Mouse (Mus musculus) frontal cortex, postnatal 36 days (tissue): ENCODE results near the gene ccdc198.

Source experiments
- DNase-seq, 2 experiments: peaks; one replicate each; pipeline ENCODE4 v3.0.0; 2022; ENCODE audit warnings: low spot score in 2 of 2

Gene ccdc198

DNA sequence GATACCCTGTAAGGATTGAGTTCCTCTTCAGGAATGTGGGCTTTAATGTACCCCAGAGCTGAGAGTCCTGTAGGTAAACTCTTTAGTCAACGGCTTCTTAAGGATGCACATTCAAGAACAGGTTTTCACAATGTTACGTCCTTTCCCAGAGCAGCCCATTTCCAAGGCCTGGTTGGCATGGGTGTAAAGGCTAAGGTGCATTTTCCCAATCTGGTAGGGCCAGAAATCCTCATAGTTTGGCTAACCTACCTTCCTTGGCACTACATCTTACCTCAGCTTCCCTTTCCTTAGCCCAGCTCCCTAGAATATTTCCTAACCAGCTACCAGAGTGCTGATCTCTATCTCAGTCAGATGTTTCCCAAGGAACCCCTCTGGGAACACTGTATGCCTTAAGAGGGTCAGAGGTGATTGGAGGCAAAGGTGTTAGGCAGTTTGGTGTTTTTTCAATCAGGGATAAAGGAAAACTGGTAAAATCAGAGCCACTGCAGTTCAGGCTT is 48.2 kb downstream of the ccdc198 start:
- DNase-seq: no peak

DNA sequence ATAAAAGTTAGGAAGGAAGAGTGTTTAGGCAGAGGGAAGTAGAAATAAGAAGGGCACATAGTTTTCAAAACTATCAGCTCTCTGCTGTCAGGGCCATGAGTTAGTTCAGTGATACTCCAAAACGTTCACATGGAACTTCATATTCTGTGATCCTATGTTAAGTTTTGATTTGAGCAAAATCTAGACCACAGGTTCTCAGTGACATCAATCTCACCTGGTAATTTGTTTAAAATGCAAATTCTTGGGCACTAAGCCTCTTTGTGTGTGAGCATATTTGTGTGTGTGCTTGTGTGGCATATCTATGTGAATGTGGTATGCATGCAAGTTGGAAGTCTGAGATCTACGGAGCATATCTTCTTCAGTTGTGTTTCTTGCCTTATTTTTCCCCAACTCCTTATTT is 59.0 kb downstream of the ccdc198 start:
- DNase-seq: no peak

DNA sequence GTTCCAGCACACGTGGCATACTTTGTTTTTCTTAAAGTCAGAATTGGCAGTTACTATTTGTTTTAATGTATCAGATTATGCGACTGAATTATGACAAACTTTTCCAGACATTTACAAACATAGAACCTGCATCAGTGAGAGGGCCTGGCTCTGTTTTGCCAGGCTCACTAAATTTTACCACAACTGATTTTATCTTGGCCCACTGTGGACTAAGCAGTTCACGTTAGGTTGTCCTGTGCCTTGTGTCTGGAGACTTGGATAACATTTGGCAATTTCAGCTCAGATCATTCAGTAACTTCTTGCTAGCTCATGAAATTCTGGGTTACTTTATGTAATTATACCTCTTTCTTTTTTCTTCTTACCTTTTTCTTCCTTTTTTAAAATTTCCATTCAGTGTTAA is 65.5 kb downstream of the ccdc198 start:
- no peak for DNase-seq

DNA sequence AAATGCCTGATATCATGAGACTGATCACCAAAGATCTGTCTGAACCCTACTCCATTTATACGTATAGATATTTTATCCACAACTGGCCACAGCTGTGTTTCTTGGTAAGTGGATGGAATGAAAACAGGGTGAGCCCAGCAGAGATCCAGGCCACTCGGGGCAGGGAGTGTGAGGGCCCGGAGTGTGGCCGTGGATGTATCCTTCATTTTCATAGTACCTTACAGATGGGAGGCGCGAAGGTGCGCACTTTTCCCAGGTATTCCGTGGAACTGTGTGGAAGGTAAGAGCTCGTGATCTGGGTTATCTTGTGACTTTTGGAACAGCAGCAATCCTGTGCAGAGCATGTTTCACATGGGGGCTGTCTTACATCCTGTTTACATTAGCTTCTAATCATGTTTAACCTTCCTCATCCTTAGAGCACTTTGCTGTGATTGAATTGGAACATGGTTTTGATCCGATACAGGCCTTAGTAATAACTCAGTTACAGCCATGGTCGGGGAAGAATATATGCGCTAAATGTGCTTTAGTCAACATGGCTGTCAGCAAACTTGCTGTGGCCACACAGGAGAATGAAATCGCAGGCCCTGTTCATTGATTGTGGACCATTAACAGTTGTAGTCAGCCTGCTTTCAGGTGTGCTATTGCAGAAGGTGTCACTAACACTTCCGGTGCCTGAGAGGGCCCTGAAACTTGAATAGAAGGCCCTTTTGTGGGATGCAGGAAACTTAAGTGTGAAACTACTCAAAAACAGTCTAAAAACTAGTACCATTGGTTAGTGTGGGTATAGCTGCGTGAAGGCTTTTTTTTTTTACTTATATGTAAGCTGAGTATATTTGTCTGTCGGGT is 71.8 kb downstream of the ccdc198 start:
- DNase-seq: no peak

DNA sequence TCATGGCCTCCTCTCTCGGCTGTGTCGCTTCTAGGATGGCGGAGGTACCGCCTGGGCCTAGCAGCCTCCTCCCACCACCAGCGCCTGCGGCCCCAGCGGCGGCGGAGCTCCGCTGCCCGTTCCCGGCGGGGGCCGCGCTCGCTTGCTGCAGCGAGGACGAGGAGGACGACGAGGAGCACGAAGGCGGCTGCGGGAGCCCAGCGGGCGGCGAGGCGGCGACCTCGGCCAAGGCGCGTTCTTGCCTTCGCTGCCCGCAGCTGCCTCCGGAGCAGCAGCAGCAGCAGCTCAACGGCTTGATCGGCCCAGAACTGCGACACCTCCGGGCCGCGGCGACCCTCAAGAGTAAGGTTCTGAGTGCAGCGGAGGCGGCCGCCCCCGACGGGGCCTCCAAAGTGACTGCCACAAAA is 72.7 kb downstream of the ccdc198 start:
- DNase-seq: peak; percentile 49

DNA sequence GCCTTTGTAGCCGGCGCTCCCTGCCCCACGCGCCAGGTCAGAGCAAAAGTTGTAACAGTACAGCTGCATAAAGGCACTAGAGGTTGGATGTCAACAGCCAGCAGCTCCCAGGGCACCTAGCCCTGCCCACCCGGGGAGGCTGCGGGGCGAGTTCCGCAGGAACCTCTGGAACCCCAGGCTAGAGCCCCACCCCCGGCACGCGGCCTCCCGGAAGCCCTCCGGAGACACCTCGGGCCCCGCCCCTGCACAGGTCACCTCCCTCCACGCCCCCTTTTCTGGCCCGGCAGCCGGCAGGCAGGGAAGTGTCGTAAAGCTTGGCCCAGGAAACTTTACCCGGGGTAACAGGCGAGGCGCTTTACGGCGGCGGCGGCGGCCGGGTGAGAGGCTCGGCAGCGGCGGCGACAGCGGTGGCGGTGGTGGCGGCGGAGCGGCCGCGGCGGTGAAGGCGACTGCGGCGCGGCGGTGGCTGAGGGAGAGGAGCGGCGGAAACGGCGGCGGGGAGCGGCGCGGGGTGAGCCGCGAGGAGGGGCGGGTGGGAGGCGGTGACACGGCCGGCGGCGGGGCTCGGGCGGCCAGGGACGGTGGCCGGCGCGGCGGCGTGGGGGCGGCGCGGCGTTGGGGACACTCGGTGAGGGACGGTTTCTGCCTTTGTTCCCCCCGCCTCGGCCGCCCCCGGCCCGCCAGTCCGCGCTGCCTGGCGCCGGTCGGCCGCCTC is 73.2 kb downstream of the ccdc198 start, which contains the start of gene Naa30:
TSS of gene Naa30 (plus strand) at position 360 of the 715 bp plus-strand sequence.
- peak; percentile 95 for DNase-seq

DNA sequence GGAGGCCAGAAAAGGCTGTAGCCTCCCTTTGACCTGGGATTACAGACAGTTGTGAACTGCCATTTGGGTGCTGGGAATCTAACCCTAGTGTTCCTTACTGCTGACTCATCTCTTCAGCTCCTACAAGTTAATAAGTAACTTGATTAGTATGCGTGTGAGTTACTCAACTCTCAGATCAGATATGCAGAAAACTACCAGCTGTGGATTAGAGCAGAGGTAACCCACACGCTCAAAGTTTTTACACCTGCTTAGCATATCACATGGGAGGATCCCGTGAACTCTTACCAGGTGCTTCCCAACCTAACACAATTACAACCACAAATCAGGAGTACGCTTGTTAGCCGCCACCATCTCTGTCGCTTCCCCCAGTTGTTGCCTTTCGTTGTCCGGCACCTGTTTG is 74.0 kb downstream of the ccdc198 start:
- DNase-seq: no peak
